Mouse (Mus musculus): ENCODE data around the gene Flvcr1. TPM values are rescaled to one million over a fixed set of nuclear protein-coding genes. Genes with fewer than 3 reads are reported as not detected.

The Flvcr1 gene
- total RNA-seq (2015), result 52.7 and 55.5 TPM in 2 replicates
- total RNA-seq (2017), result 45.4 and 57.0 TPM in 2 replicates

DNA sequence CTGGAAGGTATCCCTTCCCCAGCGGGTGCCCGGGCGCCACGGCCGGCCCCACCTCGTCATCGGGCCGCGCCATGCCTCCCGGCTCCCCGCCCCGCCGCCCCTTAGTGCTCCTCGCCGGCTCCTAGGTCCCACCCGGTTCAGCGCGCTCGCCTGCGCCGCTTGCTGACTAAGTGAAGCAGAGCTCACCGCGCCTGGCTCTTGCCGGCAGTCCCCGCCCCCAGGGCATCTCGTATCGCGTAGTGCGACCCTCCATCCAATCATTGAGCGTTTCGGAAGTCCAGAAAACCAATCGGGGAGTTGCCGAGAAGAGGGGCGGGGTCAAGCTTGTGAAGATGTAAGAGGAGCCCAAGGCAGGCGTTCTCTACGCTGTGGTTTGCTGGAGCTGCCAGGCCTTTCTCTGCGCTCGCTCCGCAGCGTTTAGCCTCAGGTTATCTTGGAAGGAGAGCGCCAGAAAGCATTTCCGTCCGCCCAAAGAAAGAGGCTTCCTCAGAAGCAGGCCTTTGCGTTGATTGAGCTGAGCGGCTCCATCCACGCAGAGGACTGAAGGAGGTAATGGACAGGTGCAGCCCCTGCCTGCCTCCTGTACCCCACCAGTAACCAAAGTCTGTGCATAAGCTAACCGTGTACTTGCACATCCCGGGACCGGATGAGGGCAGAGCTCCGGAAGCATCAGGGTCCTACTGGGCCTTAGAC is at the start of gene Flvcr1:
Gene Flvcr1 (minus strand): TSS at position 138 of the 693 bp plus-strand sequence.
- peak; percentile 93 for ATAC-seq (ENCODE audit: poor library complexity, severe bottlenecking)

DNA sequence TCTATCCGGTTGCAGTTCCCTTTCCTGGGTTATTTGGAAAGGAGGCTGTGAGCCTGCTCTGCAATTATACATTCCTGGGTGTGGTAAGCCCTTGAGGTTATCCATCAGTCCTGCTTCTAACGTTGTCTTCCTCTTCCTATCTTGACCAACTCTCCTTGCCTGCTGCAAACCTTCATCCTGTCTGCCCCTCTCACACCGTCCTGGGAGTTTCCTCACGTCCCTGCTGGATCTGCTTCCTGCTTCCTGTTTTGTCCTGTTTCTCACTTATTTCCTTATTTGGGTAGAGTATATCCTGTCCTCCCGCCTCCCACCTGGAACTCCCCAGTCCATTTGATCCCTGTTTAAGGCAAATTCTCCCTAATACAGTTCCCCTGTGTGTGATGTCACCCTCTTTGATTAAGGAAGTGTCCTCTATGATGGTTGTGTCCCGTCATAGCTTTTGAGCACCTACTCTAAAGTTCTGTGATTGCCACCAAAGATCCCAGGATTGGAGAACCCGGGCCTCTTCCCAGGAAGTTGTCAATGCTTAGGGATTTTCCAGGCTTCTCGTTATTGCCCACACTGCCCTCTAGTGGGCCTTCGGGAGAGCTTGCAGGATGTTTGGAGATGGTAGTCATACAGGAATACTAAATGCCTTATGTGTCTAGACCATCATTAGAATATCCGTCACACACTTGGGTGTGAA is 49.4 kb upstream of the Flvcr1 start:
- ATAC-seq (ENCODE audit: poor library complexity, severe bottlenecking), result peak; percentile 64

DNA sequence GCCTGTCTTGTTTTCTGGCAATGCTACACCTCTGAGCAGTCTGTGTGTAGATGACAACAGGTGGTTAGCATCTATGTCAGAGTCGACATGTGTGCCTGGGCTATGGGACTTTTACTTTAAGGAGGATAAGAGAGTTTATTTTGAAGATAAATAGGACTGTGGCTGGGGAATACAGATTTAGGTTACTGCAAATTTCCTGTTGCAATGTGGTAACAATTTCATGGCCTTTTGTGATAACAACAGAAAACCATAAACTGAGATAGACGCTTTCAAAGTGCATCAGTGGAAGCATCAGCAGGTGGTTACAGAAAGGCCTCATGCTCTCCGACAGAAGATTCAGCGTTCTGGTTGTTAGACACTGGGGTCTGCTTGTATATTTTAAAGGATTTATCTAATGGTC is 47.5 kb upstream of the Flvcr1 start:
- ATAC-seq (ENCODE audit: poor library complexity, severe bottlenecking), result no peak

DNA sequence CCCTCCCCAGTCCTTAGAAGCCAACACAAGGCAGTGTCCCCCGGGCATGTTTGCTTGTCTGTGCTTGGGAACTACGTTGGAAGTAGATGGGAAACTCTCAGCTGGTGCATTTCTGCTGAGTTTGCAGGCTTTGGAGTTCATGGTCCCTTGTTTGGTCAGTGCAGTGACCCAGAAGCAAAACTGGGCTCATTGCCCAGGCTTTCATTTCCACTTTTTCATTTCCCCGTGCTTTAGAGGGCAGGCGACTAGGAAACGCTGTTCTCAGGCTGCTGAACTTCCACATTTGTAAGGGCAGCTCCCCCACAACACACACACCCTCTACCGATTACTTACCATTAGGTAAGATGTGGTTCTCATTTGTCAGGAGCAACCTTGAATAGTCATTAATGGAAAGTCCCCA is 47.0 kb upstream of the Flvcr1 start:
- peak; percentile 69 for ATAC-seq (ENCODE audit: poor library complexity, severe bottlenecking)

DNA sequence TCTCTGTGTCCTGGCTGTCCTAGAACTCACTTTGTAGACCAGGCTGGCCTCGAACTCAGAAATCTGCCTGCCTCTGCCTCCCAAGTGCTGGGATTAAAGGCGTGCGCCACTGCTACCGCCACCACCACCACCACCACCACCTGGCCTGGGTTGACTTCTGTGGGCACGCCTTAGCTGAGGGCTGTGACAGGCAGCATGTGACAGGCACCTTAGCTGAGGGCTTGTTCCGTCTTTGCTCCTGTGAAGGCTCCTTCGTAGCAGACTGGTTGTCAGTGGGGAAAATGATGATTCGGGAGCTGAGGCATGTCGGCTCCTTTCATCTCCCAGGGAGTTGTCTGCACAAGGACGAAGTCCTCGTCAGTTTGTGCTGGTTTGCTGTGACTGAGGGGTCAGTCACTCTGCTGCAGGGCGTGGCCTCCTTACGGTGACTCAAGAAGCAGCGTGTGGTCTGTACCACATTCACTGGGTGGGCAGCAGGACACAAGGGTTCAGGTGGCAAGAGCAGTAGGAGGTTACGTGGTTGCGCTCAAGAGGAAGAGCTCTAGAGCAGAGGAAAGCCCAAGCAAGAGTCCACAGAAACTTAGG is 46.5 kb upstream of the Flvcr1 start:
- peak; percentile 30 for ATAC-seq (ENCODE audit: poor library complexity, severe bottlenecking)

DNA sequence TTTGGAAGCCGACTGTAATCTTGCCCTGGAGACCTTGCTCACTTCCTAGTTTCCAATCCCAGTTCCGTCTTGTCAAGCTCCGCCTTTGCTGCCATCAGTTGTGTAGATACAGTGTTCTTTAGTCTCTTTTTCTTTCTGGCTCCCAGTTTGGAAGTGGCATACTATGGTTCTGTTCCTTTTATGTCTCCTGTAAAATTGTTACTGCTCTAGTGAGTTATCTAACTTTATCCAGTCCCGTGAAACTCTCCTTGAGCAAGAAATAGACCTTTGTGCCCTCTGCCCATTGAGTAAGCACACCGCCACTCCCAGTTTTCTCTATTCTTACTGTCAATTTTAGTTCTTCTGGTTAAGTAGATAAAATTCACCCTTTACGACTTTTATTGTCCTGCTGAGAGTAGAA is 45.7 kb upstream of the Flvcr1 start:
- peak; percentile 23; the same call in 1 of the 2 replicates for ATAC-seq (ENCODE audit: poor library complexity, severe bottlenecking)

DNA sequence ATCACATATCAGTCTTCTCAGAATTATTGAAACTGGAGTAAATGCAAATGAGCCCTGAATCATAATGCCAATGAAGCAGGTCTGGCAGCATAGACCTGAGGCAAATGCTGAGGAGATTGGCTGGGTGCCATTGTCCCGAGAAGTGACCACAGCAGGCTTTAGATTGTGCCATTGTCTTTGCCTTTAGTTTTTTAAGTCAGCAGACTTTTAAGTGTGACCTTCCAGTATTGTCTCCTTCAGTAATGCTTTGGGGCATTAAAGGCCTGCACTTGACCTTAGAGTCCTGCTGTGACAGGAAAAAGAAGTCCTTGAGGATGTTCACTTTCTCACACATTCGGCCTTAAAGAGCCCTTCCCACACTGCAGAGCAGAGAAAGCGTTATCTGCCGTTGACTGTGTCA is 44.3 kb upstream of the Flvcr1 start:
- no peak for ATAC-seq (ENCODE audit: poor library complexity, severe bottlenecking)

DNA sequence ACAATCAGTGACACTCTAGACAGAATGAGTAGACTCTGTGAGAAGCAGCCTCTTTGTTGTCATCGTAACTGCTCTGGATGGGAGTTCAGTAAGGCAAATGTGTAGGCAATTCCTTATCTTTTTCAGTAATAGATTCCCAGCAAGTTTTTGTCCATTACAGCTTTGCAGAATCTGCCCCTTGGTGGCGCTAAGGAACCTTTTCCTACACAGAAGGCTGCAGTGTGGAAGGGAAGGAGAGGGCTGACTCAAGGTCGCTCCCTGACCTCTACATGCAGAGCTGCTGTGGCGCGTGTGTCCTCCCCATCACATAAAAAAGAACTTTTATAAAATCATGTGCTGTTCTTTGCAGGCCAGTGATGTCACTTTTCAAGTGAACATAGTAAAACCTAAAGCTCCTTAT is 42.4 kb upstream of the Flvcr1 start:
- ATAC-seq (ENCODE audit: poor library complexity, severe bottlenecking), result no peak

DNA sequence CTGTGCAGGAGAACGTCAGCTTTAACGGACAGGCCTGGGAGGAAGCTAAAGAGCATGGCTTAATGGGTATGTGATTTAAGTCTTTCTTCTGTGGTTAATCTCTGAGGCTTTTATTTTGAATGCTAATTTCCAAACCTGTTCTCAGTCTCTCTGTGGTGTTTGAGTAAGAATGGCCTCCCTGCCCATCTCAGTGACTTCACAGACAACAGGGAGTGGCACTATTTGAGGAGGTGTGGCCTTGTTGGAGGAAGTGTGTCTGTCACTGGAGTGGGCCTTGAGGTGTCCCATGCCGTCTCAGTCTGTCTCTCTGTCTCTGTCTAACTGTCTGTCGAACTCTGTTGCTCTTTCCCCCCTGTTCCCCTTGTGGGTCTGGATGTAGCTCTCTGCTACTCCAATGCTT is 39.2 kb upstream of the Flvcr1 start:
- ATAC-seq (ENCODE audit: poor library complexity, severe bottlenecking), result peak; percentile 13; the same call in 1 of the 2 replicates

DNA sequence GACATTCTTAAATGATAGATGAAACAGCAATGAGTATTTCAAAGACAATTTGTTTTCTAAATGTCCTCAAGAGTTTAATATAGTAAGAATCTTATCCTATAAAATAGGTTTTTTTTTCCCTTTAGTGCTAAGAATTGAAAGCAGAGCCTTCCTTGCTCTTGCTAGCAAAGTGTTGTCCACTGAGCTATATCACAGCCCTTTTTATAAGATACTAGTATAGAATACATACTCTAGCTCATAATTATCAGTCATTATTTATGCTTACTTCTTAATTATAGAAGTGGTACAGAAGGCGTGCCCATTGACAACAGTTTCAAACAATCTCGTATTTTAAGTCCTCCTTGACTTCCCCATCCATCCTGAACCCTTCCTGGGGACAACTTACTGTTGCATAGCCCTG is 38.6 kb upstream of the Flvcr1 start:
- ATAC-seq (ENCODE audit: poor library complexity, severe bottlenecking), result no peak

DNA sequence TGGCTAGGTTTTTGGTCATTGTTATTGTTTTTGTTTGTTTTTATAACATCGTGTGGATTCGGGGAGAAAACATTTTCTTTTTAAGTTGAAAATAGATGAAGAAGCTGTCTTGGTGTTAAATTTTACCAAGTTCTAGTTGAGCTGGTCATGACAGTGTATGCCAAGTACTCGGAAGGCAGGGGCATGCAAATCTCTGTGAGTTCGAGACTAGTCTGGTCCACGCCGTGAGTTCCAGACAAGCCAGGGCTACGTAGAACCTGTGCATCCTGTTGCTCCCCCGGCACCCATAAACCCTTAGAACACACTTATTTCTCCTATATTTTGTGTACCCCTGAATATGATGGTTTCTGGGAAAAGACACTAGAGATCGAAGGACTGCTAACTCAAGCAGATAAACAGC is 37.7 kb upstream of the Flvcr1 start:
- ATAC-seq (ENCODE audit: poor library complexity, severe bottlenecking), result no peak

DNA sequence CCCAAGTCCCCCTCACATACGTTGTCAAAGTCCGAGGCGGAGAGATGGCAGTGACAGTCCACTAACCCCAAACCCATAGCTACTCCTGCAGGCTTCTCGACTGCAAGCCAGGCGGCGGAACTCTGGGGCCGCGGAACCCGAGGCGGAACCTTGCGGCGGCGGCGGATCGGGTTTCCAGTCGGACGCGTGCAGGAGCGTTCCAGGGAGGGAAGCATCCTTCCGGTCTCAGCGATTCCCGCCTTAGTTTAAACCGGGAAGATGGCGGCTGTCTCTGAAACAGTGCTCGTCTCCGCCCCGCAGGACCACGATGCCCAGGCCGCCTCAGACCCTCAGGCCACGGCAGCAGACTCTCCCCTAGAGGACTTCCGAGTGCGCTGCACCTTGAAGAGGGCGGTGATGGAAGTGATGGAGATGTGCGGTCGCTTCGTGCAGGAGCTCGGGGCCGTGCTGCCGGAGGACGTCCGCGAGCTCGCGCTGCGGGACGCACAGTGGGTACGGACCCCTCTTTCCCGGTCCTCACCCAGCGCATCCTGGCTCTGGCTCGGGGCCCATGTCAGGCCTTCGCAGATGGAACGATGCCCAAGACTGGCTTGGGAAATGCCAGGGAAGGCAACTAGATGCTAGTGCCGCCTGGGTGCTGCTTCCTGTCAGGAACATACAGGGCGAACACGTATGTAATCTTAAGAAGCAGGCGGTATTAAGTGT is 37.0 kb upstream of the Flvcr1 start, which contains the start of the genes Tatdn3 and Nsl1:
Gene Tatdn3 (minus strand): TSS at position 152 of the 705 bp plus-strand sequence.
Gene Nsl1 (plus strand): TSS at position 232 of the 705 bp plus-strand sequence.
- ATAC-seq (ENCODE audit: poor library complexity, severe bottlenecking), result peak; percentile 99

DNA sequence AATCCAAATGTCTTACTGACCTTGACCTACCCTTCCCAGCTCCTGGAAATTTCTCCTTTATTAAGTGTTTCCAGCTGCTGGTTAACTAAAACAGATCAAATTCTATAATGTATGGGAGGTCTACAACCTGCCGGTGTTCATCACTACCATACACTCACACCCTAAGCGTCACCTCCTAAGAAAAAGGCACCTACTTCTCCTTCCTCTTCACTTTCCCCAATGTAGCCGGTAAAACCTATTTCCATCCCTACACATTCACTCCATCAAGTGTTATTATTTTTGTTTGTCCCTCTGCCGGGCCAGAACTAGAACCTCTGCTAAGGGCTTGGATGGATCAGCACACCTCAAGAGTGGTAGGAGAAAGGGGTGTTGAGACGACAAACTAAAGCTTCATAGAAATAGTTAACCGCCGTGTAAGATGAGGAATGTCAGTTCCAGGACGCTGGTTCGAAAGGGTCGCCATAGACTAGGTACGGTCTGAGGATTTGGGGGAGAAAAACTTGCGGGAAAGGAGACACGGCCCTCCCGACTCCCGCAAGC is 36.4 kb upstream of the Flvcr1 start:
- peak; percentile 6; the same call in 1 of the 2 replicates for ATAC-seq (ENCODE audit: poor library complexity, severe bottlenecking)

DNA sequence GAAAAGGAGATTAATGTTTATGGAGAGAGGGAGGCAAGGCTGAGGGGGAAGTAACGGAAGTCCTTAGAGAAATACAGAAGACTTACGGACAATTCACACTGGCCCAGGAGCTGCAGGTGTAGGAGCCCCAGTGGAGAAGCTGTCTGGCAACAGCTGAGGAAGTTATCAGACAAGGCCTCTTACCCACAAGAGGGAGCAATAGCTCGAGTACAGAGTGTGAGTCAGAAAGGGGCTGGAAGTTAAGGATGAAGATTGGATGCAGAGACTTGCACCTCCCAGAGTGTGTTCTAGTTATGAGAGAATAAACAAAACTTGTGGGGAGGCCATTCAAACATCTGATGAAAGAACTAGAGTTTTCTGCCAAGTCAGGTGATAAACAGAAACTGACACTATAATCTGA is 31.5 kb upstream of the Flvcr1 start:
- ATAC-seq (ENCODE audit: poor library complexity, severe bottlenecking), result no peak

DNA sequence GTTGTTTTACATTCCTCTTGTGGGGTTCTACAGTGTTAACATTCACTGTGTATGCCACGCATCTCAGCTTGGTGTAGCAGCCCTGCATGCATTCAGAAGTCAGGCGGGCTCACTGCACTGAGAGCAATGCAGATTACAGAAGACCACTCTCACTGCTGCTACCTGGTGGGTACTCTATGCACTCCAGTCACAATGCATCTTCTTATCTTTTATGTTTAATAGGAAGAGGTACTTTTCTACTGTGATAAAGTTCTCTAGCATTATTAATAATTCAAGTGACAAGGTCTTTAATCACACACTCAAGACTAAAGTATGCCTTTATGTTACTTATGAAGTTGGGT is 29.5 kb upstream of the Flvcr1 start:
- ATAC-seq (ENCODE audit: poor library complexity, severe bottlenecking), result no peak

DNA sequence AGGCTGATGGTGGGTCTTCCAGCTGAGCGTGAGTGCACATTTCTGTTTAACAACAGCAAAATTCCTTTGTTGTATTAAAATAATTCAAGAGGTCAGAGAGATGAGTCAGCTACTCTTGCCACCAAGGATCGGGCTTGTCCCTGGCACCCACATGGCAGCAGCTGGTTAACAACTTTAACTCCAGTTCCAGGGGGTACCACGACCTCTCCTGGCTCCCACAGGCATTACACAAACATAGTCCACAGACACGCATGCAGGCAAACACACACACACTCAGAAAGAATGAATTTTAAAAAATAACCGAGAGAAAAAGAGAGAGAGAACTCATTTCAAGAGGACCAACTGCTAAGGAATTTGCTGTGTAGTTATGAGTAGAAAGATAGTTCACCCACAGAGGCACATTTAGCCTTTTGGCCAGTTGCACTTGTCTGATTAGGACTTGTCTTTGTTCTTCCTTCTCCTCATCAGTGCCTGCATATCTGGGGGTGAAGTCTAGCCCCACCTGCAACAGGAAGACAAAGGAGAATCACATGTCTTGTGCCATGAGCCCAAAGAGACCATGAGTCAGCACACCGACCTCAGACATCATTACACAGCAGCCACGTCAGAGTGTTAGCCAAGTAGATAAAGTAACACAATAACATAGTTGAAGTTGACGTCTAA is 29.0 kb upstream of the Flvcr1 start:
- no peak for ATAC-seq (ENCODE audit: poor library complexity, severe bottlenecking)

DNA sequence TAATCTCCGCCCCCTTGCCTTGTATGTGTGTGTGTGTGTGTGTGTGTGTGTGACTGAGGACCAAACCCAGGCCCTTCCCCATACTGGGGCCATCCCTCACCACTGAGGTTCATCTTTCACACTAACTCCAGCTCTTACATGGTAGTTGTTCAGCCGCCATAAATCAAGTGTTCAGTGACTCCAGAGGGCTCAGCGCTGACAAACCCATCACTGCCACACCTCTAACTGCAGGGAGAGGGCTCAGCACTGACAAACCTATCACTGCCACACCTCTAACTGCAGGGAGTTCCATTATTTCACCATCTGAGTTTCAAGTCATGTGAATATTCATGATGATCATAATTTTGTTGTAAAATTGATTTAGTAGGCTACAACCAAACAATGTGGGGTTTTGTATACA is 27.6 kb upstream of the Flvcr1 start:
- ATAC-seq (ENCODE audit: poor library complexity, severe bottlenecking), result no peak

DNA sequence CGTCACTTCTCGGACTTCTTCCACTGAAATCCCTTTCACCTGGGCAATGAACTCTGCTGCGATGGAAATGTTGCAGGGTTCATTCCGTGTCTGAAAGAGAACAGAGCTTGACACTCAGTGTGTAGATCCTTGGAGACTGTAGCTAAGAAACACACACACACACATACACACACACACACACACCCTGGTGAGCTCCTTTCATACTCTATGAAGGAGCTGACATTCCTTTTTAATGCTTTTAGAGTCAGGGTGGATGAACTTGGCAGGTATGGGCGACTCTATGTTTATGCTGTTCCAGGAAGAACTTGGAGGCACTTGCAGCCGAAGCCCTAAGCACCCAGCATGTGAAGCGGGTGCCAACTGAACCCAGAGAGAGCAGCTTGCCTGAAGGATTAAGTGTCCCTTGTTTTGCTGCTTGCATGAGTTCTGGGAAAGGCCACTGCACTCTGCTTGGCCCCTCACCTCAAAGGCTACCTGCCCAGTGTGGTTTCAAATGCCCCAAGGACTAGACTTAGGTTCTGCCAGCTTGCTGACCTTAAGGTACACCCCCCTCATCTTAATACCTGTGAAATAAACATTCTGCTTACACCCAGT is 20.4 kb upstream of the Flvcr1 start:
- ATAC-seq (ENCODE audit: poor library complexity, severe bottlenecking), result no peak

DNA sequence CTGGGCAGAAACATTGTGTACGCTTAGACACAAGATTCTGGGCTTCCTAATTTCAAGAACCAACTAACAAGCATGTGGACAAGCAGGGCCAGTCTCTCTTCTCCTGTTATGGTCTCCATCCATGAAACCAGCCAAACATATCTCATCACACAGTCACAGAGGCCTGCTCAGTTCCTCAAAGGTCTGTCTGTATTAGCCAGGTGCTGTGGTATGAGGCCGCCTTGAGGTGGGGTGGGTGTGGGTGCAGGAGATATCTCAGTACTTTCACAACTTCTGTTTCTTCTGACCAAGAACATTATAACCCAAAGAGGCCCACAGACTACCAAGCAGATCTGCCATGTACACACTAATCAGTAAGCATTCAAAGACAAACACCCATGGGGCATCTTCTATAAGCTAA is 19.3 kb upstream of the Flvcr1 start:
- ATAC-seq (ENCODE audit: poor library complexity, severe bottlenecking), result no peak

DNA sequence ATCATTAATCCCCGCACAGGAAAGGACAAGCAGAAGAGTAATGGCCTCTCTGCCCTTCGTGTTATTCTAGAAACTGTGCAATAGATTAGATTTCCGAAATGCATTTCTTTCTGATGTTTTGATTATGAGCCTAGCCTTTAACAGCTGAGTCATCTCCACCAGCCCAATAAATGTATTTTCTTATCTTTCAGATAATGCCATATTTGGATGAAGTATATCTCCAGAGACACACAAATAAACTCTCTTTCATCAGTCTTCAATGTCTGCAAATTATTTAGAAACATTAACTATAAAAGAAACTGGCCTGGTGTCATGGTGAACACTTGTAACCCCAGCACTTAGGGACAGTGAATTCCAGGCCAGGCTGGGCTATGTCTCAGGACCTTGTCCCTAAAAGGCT is 16.7 kb upstream of the Flvcr1 start:
- no peak for ATAC-seq (ENCODE audit: poor library complexity, severe bottlenecking)

Measured in megakaryocyte, adult 5-6 weeks (primary cell).